Mouse (Mus musculus) induced T-regulatory cell, adult 2 months (primary cell): ENCODE results near the gene Gm28171.
"Not testable (repeated sequence)": the region's sequence is repeated elsewhere in the genome, so short reads cannot be mapped to it uniquely, and the experiment has no call there.

Source experiments
- DNase-seq: peaks from one replicate; pipeline ENCODE4 v3.0.0-alpha.2; 2012; ENCODE audit warnings: low read depth

Gene Gm28171

DNA sequence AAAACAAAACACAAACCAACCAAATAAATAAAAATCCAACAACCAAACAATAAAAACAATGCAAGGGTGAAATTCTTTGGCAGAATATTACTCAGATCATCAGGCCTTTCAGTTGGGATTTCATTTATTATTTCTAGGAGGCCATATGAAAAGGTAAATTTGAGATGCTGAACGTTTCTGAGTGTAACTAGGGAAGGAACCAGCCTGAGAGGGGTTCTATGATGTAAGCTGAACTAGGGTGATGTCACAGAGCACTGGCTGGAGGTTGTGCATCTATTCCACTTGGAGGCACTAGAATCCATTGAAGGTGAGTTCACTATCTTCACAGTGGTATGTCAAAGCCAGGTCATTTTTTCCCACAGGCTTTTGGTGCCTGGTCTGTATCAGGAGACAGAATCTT lies at the start of gene Gm28171:
Gene Gm28171, plus strand, starts transcription at position 301 of the 400 bp plus-strand sequence.
- DNase-seq, result not testable (repeated sequence)
